ENCODE assay signal across 7 mouse cellular contexts in genomic region chr19:53389851-53390431, GRCm38 (mm10). TPM values are rescaled to one million over a fixed set of nuclear protein-coding genes. Genes with fewer than 3 reads are reported as not detected.
DNase-seq lines count a peak whose midpoint lies in the region; ATAC-seq and TF ChIP-seq lines count a peak whose summit lies in the region.

No protein-coding gene starts in this region.

- peak overlapping the region; percentile 99 for H3K9ac ChIP-seq in lung, embryonic 15.5 days
- peak overlapping the region; percentile 98 for H3K9ac ChIP-seq in forebrain, embryonic 14.5 days (ENCODE audit: low read length)
- H3K9ac ChIP-seq in limb, embryonic 14.5 days (ENCODE audit: low read depth, low read length, severe bottlenecking): peak overlapping the region; percentile 97

- ATAC-seq in lung, embryonic 15.5 days (ENCODE audit: borderline replicate concordance, extremely low read depth, low FRiP score, low TSS enrichment): peak; percentile 90
- peak; percentile 86 for ATAC-seq in forebrain, embryonic 14.5 days
- peak; percentile 79 for ATAC-seq in limb, embryonic 14.5 days (ENCODE audit: low FRiP score, low read depth)

- WGBS in lung, embryonic 15.5 days: under 1% methylated on average over 45 of the region's 59 CpGs
- under 1% methylated on average over 59 of the region's 59 CpGs for WGBS in bone marrow, adult 2 months
- under 1% methylated on average over 59 of the region's 59 CpGs for WGBS in forebrain, embryonic 14.5 days
- under 1% methylated on average over 41 of the region's 59 CpGs for WGBS in limb, embryonic 14.5 days

- peak overlapping the region; percentile 60 for H3K4me2 ChIP-seq in lung, embryonic 15.5 days
- H3K4me2 ChIP-seq in forebrain, embryonic 14.5 days (ENCODE audit: low read length): peak overlapping the region; percentile 77
- peak overlapping the region; percentile 43 for H3K4me2 ChIP-seq in limb, embryonic 14.5 days (replicated peaks; ENCODE audit: low read depth, low read length, severe bottlenecking)

- no peaks in the 10 kb centered on the region for H3K9me3 ChIP-seq in lung, embryonic 15.5 days
- H3K9me3 ChIP-seq in forebrain, embryonic 14.5 days (replicated peaks; ENCODE audit: control insufficient read depth, low read length): no peaks in the 10 kb centered on the region
- no peaks in the 10 kb centered on the region for H3K9me3 ChIP-seq in limb, embryonic 14.5 days (ENCODE audit: control insufficient read depth, low read length)

- no peak for TF ChIP-seq CTCF in bone marrow, adult 2 months (IDR thresholded peaks at IDR 0.05; ENCODE audit: control insufficient read depth, insufficient read depth, low read length)

- peak overlapping the region; percentile 100 for H3K4me3 ChIP-seq in lung, embryonic 15.5 days
- peak overlapping the region; percentile 63 for H3K4me3 ChIP-seq in bone marrow, adult 2 months (replicated peaks; ENCODE audit: control insufficient read depth, low read depth, low read length)
- H3K4me3 ChIP-seq in forebrain, embryonic 14.5 days (ENCODE audit: low read depth, low read length): peak overlapping the region; percentile 99
- H3K4me3 ChIP-seq in limb, embryonic 14.5 days (replicated peaks; ENCODE audit: low read length): peak overlapping the region; percentile 81

- H3K4me1 ChIP-seq in lung, embryonic 15.5 days: peaks cover 25% of the 10 kb centered on the region
- peaks cover 1% of the 10 kb centered on the region; the same call in 1 of the 2 replicates for H3K4me1 ChIP-seq in bone marrow, adult 2 months (ENCODE audit: control insufficient read depth, insufficient read depth, low read length)
- peaks cover 9% of the 10 kb centered on the region for H3K4me1 ChIP-seq in forebrain, embryonic 14.5 days (ENCODE audit: control insufficient read depth, insufficient read depth, low read length)
- peaks cover 8% of the 10 kb centered on the region for H3K4me1 ChIP-seq in limb, embryonic 14.5 days (ENCODE audit: control insufficient read depth, insufficient read depth, low read length)

- H3K27me3 ChIP-seq in lung, embryonic 15.5 days: no peaks in the 10 kb centered on the region
- H3K27me3 ChIP-seq in forebrain, embryonic 14.5 days (replicated peaks; ENCODE audit: control insufficient read depth, insufficient read depth, low read length): no peaks in the 10 kb centered on the region
- H3K27me3 ChIP-seq in limb, embryonic 14.5 days (ENCODE audit: control insufficient read depth, insufficient read depth, low read length): no peaks in the 10 kb centered on the region

- no peak for DNase-seq in lung, postnatal 10 days
- DNase-seq in forebrain, embryonic 14.5 days (ENCODE audit: low spot score): no peak
- peak; percentile 23 for DNase-seq in limb, embryonic 14.5 days (ENCODE audit: low spot score)
- peak; percentile 65 for DNase-seq in naive thymus-derived CD4-positive, alpha-beta T cell, adult 2 months (ENCODE audit: low read depth)
- no peak for DNase-seq in urinary bladder, postnatal 10 days (ENCODE audit: low spot score)

- H3K27ac ChIP-seq in lung, embryonic 15.5 days: peak overlapping the region; percentile 97
- H3K27ac ChIP-seq in bone marrow, adult 2 months (ENCODE audit: control insufficient read depth, insufficient read depth, low read depth, low read length, poor library complexity): peak overlapping the region; percentile 96
- H3K27ac ChIP-seq in forebrain, embryonic 14.5 days (ENCODE audit: low read depth, low read length): peak overlapping the region; percentile 97
- H3K27ac ChIP-seq in limb, embryonic 14.5 days (replicated peaks; ENCODE audit: low read depth, low read length): peak overlapping the region; percentile 98

- no peak for TF ChIP-seq POLR2A in bone marrow, adult 2 months (IDR thresholded peaks at IDR 0.05; ENCODE audit: borderline replicate concordance, control insufficient read depth, low read depth, low read length)
- TF ChIP-seq POLR2A in limb, embryonic 14.5 days (IDR thresholded peaks at IDR 0.05; ENCODE audit: borderline replicate concordance, extremely low read depth, insufficient read depth, insufficient read length): no peak

- peaks cover 29% of the 10 kb centered on the region for H3K36me3 ChIP-seq in lung, embryonic 15.5 days
- peaks cover 34% of the 10 kb centered on the region for H3K36me3 ChIP-seq in forebrain, embryonic 14.5 days (ENCODE audit: control insufficient read depth, insufficient read depth, low read length)
- H3K36me3 ChIP-seq in limb, embryonic 14.5 days (ENCODE audit: control insufficient read depth, insufficient read depth, low read length): peaks cover 35% of the 10 kb centered on the region

RNA-seq across cellular contexts. Expression of gene Smndc1, which starts 0.4 kb away (rescaled TPM):
- polyA plus RNA-seq in lung, embryonic 15.5 days (2015; fragmentation: Nextera tagmentation; extraction: Ambion mirVana): 38.5 and 41.8 TPM in 2 replicates
- polyA plus RNA-seq in bone marrow, adult 2 months (2011; ENCODE audit: insufficient read depth, insufficient read length, low replicate concordance, missing spikeins): 28.2 and 41.2 TPM in 2 replicates
- 41.5 and 44.5 TPM in 2 replicates for polyA plus RNA-seq in forebrain, embryonic 14.5 days (2014; fragmentation: Nextera tagmentation; extraction: Ambion mirVana)
- polyA plus RNA-seq in limb, embryonic 14.5 days (2012; rRNA removed): 25.6 and 33.9 TPM in 2 replicates
- 38.6 and 40.3 TPM in 2 replicates for polyA plus RNA-seq in limb, embryonic 14.5 days (2014; fragmentation: Nextera tagmentation; extraction: Ambion mirVana)

RNA-seq across cellular contexts. Expression of gene Gm10197, which starts 18.4 kb away (rescaled TPM):
- polyA plus RNA-seq in lung, embryonic 15.5 days (2015; fragmentation: Nextera tagmentation; extraction: Ambion mirVana): 4.1 TPM in 1 of 2 replicates, not detected in the other
- polyA plus RNA-seq in bone marrow, adult 2 months (2011; ENCODE audit: insufficient read depth, insufficient read length, low replicate concordance, missing spikeins): not detected in 2 replicates
- 7.2 TPM in 1 of 2 replicates, not detected in the other for polyA plus RNA-seq in forebrain, embryonic 14.5 days (2014; fragmentation: Nextera tagmentation; extraction: Ambion mirVana)
- not detected in 2 replicates for polyA plus RNA-seq in limb, embryonic 14.5 days (2012; rRNA removed)
- polyA plus RNA-seq in limb, embryonic 14.5 days (2014; fragmentation: Nextera tagmentation; extraction: Ambion mirVana): 4.4 TPM in 1 of 2 replicates, not detected in the other

Comparison
In these comparisons a context has a peak if more than half of its experiments do, and no peak if none do; other contexts are left out.
1. DNase-seq: peak in limb, embryonic 14.5 days (single experiment) and naive thymus-derived CD4-positive, alpha-beta T cell, adult 2 months (single experiment); none in lung, postnatal 10 days (single experiment), forebrain, embryonic 14.5 days (single experiment) and urinary bladder, postnatal 10 days (single experiment).
2. Peak in every context shown above with its lines, with median percentiles within 50 percentile points of each other: ATAC-seq, H3K27ac ChIP-seq, H3K4me2 ChIP-seq, H3K4me3 ChIP-seq and H3K9ac ChIP-seq.